Mouse (Mus musculus) naive thymus-derived CD4-positive, alpha-beta T cell, adult 2 months (primary cell): Measurements from ENCODE around the gene Kcna2.

Source experiments
- DNase-seq: peaks from one replicate; pipeline ENCODE4 v3.0.0-alpha.2; 2011; ENCODE audit warnings: low read depth

Gene Kcna2

DNA sequence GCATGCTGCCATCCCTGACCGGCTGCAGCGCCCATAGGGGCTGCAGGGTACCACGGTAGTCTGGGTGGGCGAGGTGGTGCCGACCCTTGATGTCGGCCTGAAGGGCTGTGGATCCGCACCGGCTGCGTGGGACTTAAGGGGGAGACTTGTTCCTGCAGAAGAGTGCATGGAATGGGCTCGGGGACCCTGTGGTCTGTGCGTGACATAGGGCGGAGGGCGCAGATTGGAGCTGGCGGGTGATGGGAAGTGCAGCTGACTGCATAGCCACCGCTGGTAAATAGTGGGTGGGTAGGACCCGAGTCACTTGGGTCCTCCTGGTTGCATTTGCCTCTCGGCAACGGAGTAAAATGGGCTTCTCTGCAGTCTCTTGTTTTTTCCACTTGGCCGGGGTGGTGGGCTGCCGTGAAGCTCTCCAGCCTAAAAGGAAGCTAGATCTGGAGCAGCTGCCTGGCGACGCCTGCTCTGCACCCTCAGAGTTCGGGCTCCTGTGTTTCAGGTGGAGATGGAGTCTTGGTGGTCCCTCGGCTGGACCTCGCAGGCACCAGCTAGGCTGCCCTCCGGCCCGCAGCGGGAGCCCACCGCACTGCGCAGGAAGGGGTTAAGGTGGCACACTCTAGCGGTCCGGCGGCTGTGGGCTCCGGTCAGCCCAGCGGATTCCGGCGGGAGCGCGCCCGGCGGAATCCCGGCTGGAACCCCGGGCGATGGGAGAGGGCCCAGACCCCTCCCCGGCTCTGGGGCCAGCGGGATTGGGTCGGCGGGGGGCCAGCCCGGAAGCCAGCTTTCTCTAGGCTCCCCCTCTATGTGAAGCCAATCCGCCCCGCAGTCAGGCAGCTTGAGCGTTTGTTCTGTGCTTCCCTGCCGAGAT, 1.1 kb downstream of the Kcna2 start:
- DNase-seq: peak; percentile 64

DNA sequence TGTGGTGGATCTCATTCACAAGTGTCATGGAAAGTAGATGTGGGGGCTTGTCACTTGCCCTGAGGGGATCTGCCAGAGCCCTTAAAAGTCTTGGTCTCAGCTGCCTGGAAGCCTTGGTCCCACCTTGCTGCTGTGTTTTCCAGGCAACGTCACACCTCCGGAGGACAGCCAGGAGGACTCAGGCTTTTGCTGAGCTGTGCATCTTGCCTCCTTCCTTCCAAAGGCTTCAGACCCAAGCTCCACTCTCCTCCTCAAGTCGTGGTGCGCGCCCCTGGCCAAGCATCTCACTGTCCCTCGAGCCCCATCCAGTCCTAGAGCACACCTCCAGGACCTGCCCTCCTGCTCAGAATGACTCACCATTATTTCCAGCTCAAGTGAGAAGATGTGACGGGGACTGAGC, 2.1 kb downstream of the Kcna2 start:
- DNase-seq: no peak

DNA sequence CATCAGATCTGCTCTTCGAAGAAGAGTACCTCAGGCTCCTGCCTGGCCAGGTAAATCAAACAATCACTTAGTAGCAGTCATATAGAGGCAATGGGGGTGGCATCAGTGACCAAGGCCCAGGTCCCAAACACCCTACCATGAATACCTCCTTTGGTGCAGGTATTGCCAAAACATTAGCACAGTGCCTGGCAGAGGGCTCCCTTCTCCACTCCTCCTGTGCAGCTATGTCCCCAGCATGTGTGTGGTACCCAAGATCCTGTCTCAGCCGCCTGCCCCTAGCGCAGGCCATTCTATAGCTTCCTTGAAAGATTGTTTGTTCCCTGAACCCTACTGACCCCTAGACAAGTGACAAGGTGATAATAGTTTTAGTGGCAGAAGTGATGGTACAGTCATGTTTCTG, 2.5 kb downstream of the Kcna2 start:
- DNase-seq: no peak

DNA sequence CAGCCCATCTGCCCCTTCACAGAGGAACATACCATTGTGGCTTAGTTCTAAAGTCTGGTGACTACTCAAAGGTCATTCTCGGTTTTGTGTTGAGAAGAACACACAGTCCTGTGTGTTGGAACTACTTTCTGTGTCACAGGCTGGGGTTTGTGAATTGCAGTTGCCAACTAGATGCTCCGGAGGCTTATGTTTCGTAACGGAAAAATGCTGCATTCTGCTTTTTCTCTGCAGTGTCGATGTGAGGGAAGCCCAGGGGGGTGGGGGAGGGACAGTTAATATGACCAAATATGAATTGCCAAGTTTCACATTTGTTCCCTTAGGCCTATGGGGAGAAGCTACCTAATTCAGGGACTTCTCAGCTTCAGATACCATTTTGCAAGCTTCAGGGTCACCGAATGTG, 5.0 kb downstream of the Kcna2 start:
- no peak for DNase-seq

DNA sequence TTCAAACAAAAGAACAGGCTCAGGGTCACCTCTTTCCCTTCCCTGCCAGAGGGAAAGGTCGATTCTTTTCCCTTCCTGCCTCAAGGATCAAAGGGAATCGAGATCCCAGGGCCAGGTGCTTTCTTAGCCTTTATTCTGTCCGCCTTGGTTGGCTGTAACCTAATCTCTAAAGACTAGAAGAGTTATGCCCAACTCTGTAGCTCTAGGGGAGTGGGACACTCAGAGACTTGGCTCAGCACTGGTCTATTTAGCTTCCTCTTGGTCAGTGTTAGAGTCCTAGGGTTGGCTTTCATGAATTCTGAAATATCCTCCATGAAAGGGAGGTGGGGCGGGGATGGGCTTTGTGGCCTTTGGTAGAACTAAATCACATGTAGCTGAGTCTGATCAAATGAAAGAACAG, 11.6 kb downstream of the Kcna2 start:
- no peak for DNase-seq

DNA sequence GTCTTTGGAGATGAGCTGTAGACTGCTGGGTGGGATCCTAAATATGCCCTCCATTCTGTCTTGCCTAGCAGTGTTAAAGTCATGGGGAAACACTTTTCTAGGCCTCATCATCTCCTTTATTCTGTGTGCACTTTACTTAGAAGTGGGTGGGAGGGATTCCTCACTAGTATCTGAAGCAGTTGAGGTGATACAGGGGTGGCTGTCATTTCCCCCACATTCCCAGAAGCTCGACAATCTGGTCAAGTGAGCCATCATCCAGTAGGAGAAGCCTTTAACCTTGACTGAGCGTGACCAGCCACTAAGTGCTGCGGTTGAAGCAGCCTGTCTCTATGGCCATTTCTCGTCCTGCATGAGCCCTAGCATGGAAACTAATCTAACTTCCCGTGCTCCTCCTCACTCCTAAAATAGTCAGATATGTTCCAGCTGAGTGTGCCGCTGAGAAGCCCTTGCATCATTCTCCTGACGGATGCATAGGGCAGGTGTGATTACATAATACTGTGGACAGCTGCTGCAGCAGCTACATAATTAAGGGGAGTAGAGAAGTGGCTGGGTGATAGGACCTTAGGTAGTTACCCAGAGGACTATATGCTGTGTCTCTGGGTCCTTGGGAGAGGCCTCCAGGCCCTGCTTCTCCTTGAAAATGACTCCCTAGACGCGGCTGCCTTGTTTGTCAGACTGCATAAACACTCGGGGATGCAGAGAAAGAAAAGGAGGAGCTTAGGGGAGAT, 12.2 kb downstream of the Kcna2 start:
- no peak for DNase-seq

DNA sequence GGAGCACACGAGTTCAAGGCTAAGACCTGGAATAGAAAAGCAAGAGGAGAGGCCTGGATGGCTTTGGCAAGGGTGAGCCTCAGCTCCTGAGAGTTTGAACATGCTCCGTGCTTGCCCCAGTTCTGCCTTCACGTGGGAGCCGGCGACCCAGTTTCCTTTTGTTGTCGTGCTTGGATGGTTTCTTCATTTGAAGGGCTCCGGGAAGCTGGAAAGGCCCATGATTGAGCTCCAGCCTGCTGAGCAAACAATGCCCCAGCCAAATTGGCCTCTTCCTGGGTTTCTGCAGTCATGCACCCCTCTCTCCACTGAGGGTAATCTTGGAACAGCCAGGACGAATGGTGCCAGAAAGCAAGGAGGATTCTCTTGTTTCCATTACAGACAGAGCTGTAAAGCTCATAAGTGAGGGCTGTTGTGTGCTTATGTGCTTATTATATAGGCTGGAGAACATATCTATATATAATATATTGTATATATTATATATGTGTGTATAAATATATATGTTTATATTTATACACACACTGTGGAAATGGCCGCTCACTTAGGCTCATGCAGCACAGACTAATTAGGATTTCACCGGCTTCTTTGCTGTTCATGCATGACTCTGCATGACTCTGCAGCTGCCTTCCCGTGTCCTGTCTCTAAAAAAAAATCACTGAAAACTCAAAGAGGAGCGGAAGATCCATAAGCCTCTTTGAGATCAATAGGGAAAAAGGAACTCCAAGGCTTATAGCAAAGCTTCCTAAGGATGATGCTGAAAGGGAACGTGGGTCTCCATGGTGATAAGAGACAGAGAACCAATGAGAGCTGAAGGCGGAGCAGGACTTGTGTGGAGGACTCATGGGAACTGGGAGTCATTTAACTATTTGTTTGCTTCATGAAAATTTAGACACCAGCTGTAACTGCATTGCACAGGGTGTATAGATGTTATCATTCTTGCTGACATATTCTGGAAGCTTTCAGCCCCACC, 13.1 kb downstream of the Kcna2 start:
- no peak for DNase-seq

DNA sequence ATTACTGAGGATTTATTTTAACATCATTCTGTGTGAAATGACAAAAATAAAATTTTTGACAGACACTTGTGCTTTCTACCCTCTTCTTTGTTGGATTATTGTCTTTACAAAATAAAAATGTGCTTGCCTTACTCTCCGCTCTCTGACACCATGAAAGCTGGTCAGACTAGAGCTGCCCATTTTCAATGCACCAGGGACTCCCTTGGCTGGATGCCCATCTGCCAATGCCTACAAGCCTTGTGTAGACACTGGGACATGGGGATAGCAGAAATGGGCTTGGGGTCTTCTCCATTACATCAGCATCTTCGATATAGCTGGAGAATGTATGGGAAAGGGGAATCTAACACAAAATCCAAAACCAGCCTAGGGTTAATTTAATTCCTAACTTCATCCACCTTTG, 14.0 kb downstream of the Kcna2 start:
- no peak for DNase-seq

DNA sequence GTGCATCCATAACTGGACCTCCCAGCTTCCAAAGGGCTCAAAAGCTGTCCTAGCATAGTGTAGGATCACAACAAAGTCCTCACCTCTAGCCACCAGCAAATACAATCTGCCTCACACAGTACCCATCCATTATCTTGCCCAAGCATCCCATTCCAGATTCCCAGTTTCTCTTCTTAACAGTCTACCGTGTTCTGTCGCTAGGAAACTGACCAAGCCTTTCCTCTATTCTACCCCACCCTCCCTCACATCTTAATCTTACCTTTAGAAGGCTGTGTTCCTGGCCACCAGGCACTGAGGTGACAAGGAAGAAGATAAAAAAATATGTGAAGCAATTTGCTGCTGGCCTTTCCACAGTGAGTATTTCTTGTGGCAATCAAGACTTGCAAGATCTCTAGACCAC, 14.8 kb downstream of the Kcna2 start:
- DNase-seq: no peak

DNA sequence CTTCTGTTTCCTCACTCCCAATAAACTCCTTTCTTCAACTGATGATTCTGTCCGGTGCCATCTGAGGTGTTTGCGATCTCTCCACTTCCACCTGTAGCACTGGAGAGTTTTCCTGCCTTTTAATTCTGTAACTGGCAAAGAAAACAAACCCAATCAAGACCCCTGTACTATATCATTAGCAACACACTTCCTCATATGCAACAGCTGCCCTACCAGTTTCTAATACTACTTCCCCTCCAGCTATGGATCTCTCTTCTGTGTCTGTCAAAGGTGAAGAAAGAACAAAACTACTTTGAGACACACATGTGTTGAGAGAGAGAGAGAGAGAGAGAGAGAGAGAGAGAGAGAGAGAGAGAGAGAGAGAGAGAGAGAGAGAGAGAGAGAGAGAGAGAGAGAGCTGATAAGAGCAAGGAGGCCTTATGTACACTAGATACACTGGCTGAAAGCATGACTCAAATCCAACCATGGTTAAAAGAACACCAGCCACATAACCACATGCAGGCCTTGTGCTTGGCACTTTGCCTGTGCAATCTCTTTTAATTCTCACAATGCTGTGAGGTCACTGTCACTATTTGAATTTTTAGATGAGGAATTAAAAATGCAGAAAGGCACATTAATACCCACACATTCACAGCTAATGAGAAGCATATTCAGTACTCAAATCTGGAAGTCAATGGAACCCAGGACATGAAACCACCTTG, 19.1 kb downstream of the Kcna2 start:
- no peak for DNase-seq

DNA sequence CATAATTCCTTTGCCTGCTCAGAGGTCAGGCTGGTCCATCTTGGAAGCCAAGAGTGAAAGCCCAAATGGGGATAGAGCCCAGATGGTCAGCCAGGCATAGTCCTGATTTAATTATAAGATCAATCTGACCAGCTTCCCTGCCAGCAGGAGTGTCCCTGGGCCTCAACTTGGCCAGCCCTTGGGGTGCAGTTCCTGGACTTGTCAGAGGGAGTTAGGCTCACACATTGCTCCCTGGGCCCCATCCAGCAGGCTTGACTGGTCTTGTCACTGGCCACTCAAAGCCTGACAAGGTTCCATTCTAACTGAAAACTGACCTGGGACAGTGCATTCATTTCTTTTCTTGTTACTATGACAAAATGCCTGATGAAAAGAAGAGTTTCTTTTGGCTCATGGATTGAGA, 21.4 kb downstream of the Kcna2 start:
- DNase-seq: no peak

DNA sequence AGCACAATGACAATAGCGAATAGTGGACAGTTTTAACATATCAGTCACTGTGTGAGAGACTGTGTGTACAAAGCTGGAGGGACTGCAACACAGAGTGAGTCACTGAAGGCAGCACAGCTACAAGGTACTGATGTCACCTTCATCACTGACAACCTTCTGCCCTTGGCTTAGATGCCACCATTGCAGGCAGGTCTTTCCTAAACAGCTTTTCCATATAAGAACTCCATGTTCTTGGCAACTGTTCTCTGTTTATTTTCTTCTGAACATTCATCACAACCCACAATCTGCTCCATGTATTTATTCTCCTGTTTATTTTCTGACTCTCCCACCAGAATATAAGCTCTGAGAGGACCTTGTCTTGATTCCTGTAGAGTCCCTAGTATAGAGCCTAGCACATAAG, 26.7 kb downstream of the Kcna2 start:
- no peak for DNase-seq

DNA sequence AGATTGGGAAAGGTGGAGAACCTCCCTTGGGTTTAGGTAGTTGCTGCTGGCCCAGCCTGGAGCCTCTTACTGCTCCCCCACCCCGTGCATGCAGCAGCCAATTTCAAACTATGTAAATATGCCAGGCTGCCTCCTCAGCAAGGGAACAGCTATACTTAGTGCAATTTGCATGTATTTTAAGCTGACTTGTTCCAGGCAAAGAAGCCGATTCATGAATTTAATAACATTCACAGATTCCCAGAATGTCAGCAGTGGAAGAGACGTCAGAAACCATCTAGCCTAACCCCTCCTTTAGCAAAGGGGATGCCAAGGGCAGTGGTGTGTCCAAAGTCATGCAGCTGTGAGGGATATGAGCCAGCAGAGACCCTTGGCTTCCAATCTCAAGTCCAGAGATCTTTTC, 27.5 kb downstream of the Kcna2 start:
- no peak for DNase-seq

DNA sequence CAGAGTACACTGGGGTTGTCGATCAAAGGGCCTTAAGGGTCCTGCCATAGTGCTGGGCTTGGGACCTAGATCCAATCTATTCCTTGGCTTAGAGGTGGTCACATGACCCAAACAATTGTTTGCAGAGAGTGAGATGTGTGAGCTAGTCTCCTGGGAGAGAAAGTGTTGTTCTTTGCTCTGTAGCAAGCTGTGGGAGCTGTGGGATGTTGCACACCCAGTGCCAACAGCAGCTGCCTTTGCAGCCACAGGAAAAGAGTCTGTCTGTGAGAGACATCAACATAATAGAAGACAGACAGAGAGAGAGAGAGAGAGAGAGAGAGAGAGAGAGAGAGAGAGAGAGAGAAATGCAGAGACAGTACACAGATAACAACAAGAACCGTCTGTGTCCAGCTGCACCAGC, 28.3 kb downstream of the Kcna2 start:
- DNase-seq: no peak

DNA sequence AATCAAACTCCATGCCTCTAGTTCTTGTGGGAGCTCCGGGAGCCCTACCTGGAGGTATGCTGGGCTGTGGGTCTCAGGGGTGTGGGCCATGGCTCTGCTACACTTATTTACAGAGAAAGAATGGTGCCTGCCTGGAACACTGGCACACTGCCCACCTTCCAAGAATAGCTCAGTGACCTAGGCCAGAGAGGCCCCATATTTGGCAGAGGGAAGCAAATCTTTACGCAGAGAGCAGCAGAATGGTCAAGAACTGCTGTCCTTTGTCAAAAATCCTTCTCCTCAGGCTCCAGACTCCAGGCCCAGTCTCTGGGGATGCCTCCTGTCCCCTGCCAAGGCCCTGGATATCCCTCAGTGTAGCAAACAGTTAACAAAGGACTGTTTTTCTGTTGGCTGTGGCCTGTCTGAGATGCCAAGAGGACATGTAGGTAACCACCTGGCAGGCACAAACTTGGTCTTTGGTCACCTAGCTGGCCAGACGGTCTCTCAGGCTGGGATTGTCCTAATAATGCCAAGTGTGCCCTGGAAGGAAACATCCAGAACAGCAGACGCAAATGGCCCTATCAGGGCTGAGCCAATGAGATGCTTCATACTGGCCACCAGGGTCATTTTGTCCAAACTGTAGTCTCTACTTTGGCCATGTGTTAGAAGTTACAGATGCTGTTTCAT, 29.8 kb downstream of the Kcna2 start:
- DNase-seq: no peak

DNA sequence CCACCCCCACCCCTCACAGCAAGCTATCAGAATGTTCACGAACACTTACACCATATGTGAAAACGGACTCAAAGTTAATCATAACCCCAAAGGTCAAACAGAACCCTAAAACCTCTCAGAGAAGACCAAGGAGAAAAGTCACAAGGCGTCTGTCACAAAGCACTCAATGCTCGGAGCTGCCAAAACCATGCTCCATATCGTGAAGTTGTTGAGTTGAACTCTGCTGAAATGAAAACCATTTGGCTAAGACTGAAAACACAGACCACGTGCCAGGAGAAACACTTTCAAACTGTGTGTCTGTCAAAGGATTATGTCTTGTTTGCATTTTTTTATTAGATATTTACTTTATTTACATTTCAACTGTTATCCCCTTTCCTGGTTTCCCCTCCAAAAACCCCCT, 30.9 kb downstream of the Kcna2 start:
- DNase-seq: no peak

DNA sequence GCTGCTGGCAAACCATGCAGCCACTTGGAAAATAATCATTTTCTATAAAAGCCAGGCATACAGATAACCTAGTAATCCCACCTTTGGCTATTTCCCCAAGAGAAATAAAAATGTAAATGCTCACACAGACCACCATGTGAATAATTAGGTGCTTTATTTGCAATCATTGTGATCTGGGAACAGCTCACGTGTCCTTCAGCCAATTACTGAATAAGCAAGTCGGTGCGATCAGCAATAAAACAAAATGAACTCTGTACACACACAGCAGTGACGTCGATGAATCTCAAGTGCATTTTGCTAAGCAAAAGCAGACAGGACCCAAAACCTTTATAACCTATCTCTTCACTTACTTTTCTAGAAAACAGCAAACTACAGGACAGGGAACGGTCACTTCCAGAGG, 31.7 kb downstream of the Kcna2 start:
- no peak for DNase-seq

DNA sequence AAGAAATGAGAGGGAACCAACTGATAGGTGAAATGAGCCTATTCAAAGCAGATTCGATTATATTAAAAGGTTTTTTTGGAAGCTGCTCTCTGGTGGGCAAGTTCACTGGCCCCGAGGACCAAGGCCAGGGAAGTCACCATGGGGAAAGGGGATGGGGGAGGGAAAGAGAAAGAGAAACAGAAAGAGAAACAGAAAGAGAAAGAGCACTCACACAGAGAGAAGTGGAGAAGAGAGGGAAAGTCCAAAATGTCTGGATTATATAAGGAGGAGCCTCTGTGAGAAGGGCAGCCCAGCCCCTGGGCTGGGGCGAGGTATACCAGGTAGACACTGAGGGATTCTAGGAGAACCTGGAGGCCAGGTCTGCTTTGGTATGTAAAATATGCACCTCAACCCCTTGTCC, 33.5 kb downstream of the Kcna2 start:
- DNase-seq: no peak

DNA sequence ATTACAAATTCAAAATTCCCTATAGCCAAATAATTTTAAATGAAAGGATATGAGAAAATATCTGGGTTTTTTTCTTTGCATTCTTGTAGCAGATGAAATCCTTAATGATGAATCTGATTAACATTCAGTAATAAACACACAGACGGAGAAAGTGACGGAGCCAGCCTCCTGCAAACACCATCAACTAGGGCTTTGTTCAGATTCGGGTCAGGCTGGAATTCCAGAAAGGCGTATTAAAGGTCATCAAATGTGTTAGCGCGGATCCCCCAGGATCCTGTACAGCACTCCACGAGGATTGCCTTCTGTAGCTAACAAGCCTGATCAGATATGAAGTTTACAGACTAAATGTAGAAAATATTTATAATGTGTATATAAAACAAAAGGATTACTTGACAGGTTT, 46.2 kb downstream of the Kcna2 start:
- DNase-seq: no peak

DNA sequence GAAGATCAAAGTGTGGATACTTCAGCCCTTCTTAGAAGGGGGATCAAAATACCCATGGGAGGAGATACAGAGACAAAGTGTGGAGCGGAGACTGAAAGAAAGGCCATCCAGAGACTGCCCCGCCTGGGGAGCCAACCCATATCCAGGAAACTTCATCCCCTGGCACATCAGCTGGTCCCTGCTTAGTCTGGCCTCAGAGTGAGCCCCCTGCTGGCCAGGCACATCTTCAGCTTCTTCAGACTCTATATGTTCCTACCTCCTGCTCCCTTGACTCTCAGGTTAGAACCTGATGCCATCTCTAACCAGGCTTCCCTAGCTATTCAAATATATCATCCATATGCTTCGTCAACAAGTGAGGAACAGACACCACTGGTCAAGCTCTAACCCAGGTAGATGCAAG, 48.1 kb downstream of the Kcna2 start:
- peak; percentile 80 for DNase-seq

DNA sequence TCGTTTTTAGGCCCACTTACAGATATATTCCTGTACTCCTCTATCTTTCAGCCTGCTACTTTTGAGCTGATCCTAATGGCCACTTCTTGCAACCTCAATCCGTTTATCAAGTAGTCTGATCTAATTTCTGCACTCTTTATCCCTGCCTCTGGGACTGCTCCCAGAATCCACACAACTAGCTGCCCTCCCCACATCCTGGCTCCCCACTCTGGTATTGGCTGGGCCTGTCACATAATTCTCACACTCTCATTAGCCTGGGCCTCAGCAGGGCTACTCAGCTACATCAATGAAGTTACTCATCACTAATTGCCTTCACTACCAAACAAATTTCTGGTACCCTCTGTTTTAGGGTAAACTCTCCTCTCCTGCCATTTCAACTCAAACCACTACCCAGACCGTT, 49.5 kb downstream of the Kcna2 start:
- no peak for DNase-seq
